Mouse (Mus musculus): ENCODE measurements around the gene Apol9a. TPM values are rescaled to one million over a fixed set of nuclear protein-coding genes. Genes with fewer than 3 reads are reported as not detected.

Gene Apol9a
- total and polyA plus RNA-seq, 2 experiments from 2014 or later, result 0.99 to 6.6 TPM

DNA sequence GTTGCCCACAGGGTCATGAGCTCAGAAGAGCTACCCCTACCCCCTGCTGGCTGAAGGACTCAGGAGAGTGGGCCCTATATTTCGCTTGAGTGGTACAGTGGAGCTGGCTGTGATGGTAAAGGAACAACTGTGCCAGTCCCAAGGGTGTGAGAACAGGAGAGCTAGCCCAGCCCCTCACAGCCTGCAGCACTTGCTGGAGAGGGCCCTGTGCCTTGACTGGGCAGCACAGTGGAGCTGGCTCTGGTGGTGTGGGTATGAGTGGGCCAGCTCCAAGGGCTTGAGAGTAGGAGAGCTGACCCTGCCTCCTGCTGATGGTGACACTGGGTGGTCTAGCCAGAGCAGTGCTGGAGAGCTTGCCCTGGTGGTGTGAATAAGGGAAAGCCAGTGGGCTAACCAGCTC lies 28.1 kb downstream of the Apol9a start:
- WGBS, result 53% methylated on average over 1 of the region's 1 CpGs
- no peak overlapping the region for H3K27ac ChIP-seq (ENCODE audit: low read depth, low read length)
- ATAC-seq (no peak), DNase-seq (no peak)
- no peak for TF ChIP-seq CTCF (IDR thresholded peaks at IDR 0.05; ENCODE audit: low read depth)
- H3K4me1 ChIP-seq (ENCODE audit: insufficient read depth), result no peaks in the 10 kb centered on the region
- H3K36me3 ChIP-seq (ENCODE audit: insufficient read depth), result no peaks in the 10 kb centered on the region
- no peaks in the 10 kb centered on the region; the same call in 1 of the 2 replicates for H3K27me3 ChIP-seq (ENCODE audit: insufficient read depth, low read length)
- H3K4me3 ChIP-seq (ENCODE audit: low read depth, low read length), result no peak overlapping the region
- no peak overlapping the region for H3K4me2 ChIP-seq (ENCODE audit: low read depth)
- H3K9me3 ChIP-seq (ENCODE audit: low read length), result no peaks in the 10 kb centered on the region
- no peak overlapping the region for H3K9ac ChIP-seq

DNA sequence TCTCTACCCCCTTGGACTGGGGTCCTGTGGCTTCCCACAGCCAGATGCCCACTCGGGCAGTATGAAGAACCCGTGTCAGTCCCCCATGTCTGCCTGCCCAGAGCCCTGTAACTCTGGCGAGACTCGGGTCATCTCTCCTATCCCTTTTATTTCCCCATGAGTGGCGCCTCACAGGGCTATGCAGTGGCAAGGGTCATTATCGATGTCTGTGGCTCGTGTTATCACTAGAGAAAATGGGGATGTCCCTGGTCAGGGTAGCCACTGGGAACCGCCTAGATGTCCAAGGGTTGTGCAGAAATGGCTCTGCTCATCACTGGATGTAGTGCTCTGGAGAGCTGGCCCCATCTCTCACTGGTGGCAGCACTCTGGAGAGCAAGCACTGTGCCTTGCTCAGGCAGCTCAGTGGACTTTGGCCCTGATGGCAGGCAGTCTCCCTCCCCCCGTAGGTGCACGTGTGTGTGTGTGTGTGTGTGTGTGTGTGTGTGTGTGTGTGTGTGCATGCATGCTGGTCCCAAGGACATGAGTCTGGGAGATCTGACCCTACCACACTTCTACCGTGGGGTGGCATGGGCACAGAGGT lies 28.6 kb downstream of the Apol9a start:
- H3K9ac ChIP-seq, result no peak overlapping the region
- H3K36me3 ChIP-seq (ENCODE audit: insufficient read depth), result no peaks in the 10 kb centered on the region
- H3K4me1 ChIP-seq (ENCODE audit: insufficient read depth), result no peaks in the 10 kb centered on the region
- 84% methylated on average over 11 of the region's 11 CpGs for WGBS
- DNase-seq, result no peak
- H3K9me3 ChIP-seq (ENCODE audit: low read length), result no peaks in the 10 kb centered on the region
- no peak for ATAC-seq
- no peaks in the 10 kb centered on the region; the same call in 1 of the 2 replicates for H3K27me3 ChIP-seq (ENCODE audit: insufficient read depth, low read length)
- H3K27ac ChIP-seq (ENCODE audit: low read depth, low read length), result no peak overlapping the region
- H3K4me3 ChIP-seq (ENCODE audit: low read depth, low read length), result no peak overlapping the region
- no peak overlapping the region for H3K4me2 ChIP-seq (ENCODE audit: low read depth)
- no peak for TF ChIP-seq CTCF (IDR thresholded peaks at IDR 0.05; ENCODE audit: low read depth)

DNA sequence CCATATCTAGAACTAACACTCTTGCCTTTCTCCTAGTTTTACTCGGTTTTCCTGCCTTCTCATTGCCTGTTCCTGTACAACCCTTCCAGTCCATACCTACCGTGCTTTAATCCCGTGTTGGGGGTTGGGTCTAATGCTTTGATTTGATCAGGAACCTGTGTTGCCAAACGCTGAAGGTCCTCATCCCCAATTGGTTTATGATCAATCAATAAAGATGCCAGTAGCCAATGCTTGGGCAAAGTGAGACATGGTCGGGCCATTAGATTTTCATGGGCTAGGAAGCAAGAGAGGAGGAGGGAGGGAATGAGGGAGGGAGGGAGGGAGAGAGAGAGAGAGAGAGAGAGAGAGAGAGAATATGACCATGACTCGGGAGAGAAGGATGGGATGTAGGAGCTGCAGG lies 29.5 kb downstream of the Apol9a start:
- Histone ChIP-seq H3K9ac (no peak overlapping the region), H3K36me3 (ENCODE audit: insufficient read depth) (no peaks in the 10 kb centered on the region), H3K9me3 (ENCODE audit: low read length) (no peaks in the 10 kb centered on the region), H3K27me3 (ENCODE audit: insufficient read depth, low read length) (no peaks in the 10 kb centered on the region; the same call in 1 of the 2 replicates), H3K27ac (ENCODE audit: low read depth, low read length) (no peak overlapping the region), H3K4me1 (ENCODE audit: insufficient read depth) (no peaks in the 10 kb centered on the region), H3K4me2 (ENCODE audit: low read depth) (no peak overlapping the region), H3K4me3 (ENCODE audit: low read depth, low read length) (no peak overlapping the region)
- WGBS, result 82% methylated on average over 6 of the region's 6 CpGs
- no peak for ATAC-seq
- no peak for DNase-seq
- no peak for TF ChIP-seq CTCF (IDR thresholded peaks at IDR 0.05; ENCODE audit: low read depth)

DNA sequence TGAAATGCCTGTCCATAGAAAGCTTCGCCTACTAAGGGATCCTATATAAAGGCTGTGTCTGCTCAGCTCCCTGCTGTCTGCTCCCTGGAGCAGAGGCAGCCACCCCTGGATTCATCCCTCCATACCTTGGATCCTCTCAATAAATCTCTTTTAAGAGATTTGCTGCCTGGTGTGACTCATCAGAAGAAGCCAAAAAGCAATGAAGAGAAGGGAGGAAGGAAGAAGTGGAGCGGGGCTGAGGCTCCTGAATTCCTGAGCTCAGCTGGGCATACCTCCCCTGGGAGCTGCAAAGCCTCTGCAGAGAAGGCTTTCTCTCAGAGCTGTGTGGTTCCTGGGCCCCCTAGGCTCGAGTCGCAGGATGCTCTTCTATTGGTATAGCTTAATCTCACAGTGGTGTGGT lies 31.0 kb downstream of the Apol9a start:
- Histone ChIP-seq H3K9ac (no peak overlapping the region), H3K4me1 (ENCODE audit: insufficient read depth) (no peaks in the 10 kb centered on the region), H3K27ac (ENCODE audit: low read depth, low read length) (no peak overlapping the region), H3K27me3 (ENCODE audit: insufficient read depth, low read length) (no peaks in the 10 kb centered on the region; the same call in 1 of the 2 replicates), H3K36me3 (ENCODE audit: insufficient read depth) (no peaks in the 10 kb centered on the region), H3K4me3 (ENCODE audit: low read depth, low read length) (no peak overlapping the region), H3K9me3 (ENCODE audit: low read length) (no peaks in the 10 kb centered on the region), H3K4me2 (ENCODE audit: low read depth) (no peak overlapping the region)
- ATAC-seq (no peak), DNase-seq (no peak)
- WGBS, result 39% methylated on average over 4 of the region's 4 CpGs
- no peak for TF ChIP-seq CTCF (IDR thresholded peaks at IDR 0.05; ENCODE audit: low read depth)

DNA sequence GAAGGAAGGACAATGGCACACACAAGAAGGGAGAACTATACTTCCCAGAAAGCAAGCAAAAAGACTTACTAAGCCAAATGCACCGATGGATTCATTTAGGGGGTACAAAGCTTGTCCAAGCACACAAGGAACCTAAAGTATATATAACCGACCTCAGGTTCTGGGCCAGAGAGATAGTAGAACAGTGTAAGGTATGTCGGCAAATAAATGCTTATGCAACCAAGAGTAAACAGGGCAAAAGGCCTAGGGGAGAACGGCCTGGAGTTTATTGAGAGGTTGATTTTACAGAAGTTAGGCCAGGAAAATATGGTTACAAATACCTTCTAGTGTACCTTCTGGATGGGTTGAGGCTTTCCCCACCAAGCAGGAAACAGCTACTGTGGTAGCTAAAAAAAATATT lies 33.5 kb downstream of the Apol9a start:
- H3K27me3 ChIP-seq (ENCODE audit: insufficient read depth, low read length), result no peaks in the 10 kb centered on the region; the same call in 1 of the 2 replicates
- no peak overlapping the region for H3K27ac ChIP-seq (ENCODE audit: low read depth, low read length)
- no peak overlapping the region for H3K9ac ChIP-seq
- H3K36me3 ChIP-seq (ENCODE audit: insufficient read depth), result no peaks in the 10 kb centered on the region
- ATAC-seq (no peak), DNase-seq (no peak)
- H3K9me3 ChIP-seq (ENCODE audit: low read length), result no peaks in the 10 kb centered on the region
- H3K4me3 ChIP-seq (ENCODE audit: low read depth, low read length), result no peak overlapping the region
- 96% methylated on average over 4 of the region's 4 CpGs for WGBS
- no peaks in the 10 kb centered on the region for H3K4me1 ChIP-seq (ENCODE audit: insufficient read depth)
- no peak overlapping the region for H3K4me2 ChIP-seq (ENCODE audit: low read depth)
- TF ChIP-seq CTCF (IDR thresholded peaks at IDR 0.05; ENCODE audit: low read depth), result no peak

DNA sequence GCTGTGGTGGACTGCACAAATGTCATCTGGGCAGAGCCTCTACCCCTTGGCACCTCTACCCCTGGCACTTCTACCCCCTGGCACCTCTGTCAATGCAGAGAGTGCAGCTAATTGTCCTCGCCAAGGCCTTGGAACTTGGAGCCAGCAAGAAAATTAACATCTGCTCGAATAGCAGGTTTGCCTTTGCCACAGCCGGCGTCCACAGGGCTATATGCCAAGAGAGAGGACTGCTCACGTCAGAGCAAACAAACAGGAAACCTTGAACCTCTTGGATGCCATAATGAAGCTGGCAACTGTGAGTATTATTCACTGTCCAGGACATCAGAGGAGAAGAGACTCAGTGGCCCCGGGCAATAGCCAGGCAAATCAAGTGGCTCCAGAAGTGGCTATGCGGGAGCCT lies 34.0 kb downstream of the Apol9a start:
- TF ChIP-seq CTCF (IDR thresholded peaks at IDR 0.05; ENCODE audit: low read depth), result no peak
- WGBS, result 53% methylated on average over 7 of the region's 7 CpGs
- Histone ChIP-seq H3K9me3 (ENCODE audit: low read length) (no peaks in the 10 kb centered on the region), H3K27me3 (ENCODE audit: insufficient read depth, low read length) (no peaks in the 10 kb centered on the region; the same call in 1 of the 2 replicates), H3K4me2 (ENCODE audit: low read depth) (no peak overlapping the region), H3K36me3 (ENCODE audit: insufficient read depth) (no peaks in the 10 kb centered on the region), H3K9ac (no peak overlapping the region), H3K4me3 (ENCODE audit: low read depth, low read length) (no peak overlapping the region), H3K4me1 (ENCODE audit: insufficient read depth) (no peaks in the 10 kb centered on the region), H3K27ac (ENCODE audit: low read depth, low read length) (no peak overlapping the region)
- DNase-seq, result no peak
- no peak for ATAC-seq

DNA sequence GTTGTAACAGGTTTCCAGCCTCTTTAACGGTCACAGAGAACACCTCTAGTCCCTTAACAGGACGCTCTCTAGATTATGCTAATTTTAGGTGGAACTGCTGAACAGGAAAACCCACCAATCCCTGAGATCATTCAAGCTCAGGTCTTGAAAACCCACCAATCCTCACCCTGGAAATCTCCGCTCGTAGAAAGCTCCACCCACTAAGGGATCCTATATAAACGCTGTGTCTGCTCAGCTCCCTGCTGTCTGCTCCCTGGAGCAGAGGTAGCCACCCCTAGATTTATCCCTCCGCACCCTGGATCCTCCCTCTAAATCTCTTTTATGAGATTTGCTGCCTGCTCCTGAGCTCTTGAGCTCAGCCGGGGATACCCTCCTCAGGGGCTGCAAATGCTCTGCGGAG lies 40.3 kb downstream of the Apol9a start:
- H3K9ac ChIP-seq, result no peak overlapping the region
- 86% methylated on average over 8 of the region's 8 CpGs for WGBS
- no peaks in the 10 kb centered on the region for H3K27me3 ChIP-seq (ENCODE audit: insufficient read depth, low read length)
- no peak for TF ChIP-seq CTCF (IDR thresholded peaks at IDR 0.05; ENCODE audit: low read depth)
- peaks cover 5% of the 10 kb centered on the region; the same call in 1 of the 2 replicates for H3K4me1 ChIP-seq (ENCODE audit: insufficient read depth)
- H3K27ac ChIP-seq (ENCODE audit: low read depth, low read length), result no peak overlapping the region
- DNase-seq, result no peak
- no peaks in the 10 kb centered on the region for H3K36me3 ChIP-seq (ENCODE audit: insufficient read depth)
- no peak overlapping the region for H3K4me3 ChIP-seq (ENCODE audit: low read depth, low read length)
- no peak for ATAC-seq
- H3K4me2 ChIP-seq (ENCODE audit: low read depth), result no peak overlapping the region
- H3K9me3 ChIP-seq (ENCODE audit: low read length), result no peaks in the 10 kb centered on the region

Measured in forebrain, postnatal 0 days (tissue).